Mouse (Mus musculus): ENCODE data around the gene Bpifa3. TPM values are rescaled to one million over a fixed set of nuclear protein-coding genes. Genes with fewer than 3 reads are reported as not detected.

Bpifa3 gene
- not detected in 2 replicates for polyA plus RNA-seq (2014; fragmentation: Nextera tagmentation; extraction: Ambion mirVana)

GRCm38 (mm10) chr2:154130120-154130519 is at the start of gene Bpifa3:
Gene Bpifa3, plus strand, starts transcription at chr2:154130336.
- ATAC-seq (ENCODE audit: low FRiP score, low TSS enrichment): no peak

GRCm38 (mm10) chr2:154097734-154098133 is 32.4 kb upstream of the Bpifa3 start:
- no peaks in the 10 kb centered on the region for H3K4me1 ChIP-seq (ENCODE audit: control insufficient read depth, insufficient read depth, low read length)
- no peaks in the 10 kb centered on the region for H3K36me3 ChIP-seq (ENCODE audit: control insufficient read depth, insufficient read depth, low read length)
- no peak overlapping the region for H3K27ac ChIP-seq (ENCODE audit: low read depth, low read length)
- H3K4me2 ChIP-seq (replicated peaks; ENCODE audit: low read depth, low read length): no peak overlapping the region
- H3K4me3 ChIP-seq (ENCODE audit: low read length): no peak overlapping the region
- H3K9ac ChIP-seq (ENCODE audit: low read depth, low read length): no peak overlapping the region
- H3K27me3 ChIP-seq (ENCODE audit: control insufficient read depth, insufficient read depth, low read length): no peaks in the 10 kb centered on the region
- 42% methylated on average over 1 of the region's 1 CpGs for WGBS
- H3K9me3 ChIP-seq (ENCODE audit: control insufficient read depth, low read length): no peaks in the 10 kb centered on the region
- ATAC-seq (ENCODE audit: low FRiP score, low TSS enrichment): no peak

More at GRCm38 (mm10) chr2:154130120-154130519, at the start of gene Bpifa3:
- H3K9me3 ChIP-seq (ENCODE audit: control insufficient read depth, low read length): no peaks in the 10 kb centered on the region; the same call in 1 of the 2 replicates
- WGBS: 81% methylated on average over 2 of the region's 2 CpGs
- no peaks in the 10 kb centered on the region for H3K27me3 ChIP-seq (ENCODE audit: control insufficient read depth, insufficient read depth, low read length)
- H3K4me1 ChIP-seq (ENCODE audit: control insufficient read depth, insufficient read depth, low read length): no peaks in the 10 kb centered on the region
- no peak within 1 kb of the TSS for H3K4me3 ChIP-seq (ENCODE audit: low read length)
- no peak within 1 kb of the TSS for H3K27ac ChIP-seq (ENCODE audit: low read depth, low read length)
- H3K4me2 ChIP-seq (replicated peaks; ENCODE audit: low read depth, low read length): no peak within 1 kb of the TSS
- H3K36me3 ChIP-seq (ENCODE audit: control insufficient read depth, insufficient read depth, low read length): no peaks in the 10 kb centered on the region
- H3K9ac ChIP-seq (ENCODE audit: low read depth, low read length): no peak within 1 kb of the TSS

- Histone ChIP-seq H3K9ac (ENCODE audit: low read depth, low read length) (no peak overlapping the region), H3K9me3 (ENCODE audit: control insufficient read depth, low read length) (no peaks in the 10 kb centered on the region), H3K4me3 (ENCODE audit: low read length) (no peak overlapping the region), H3K27ac (ENCODE audit: low read depth, low read length) (no peak overlapping the region), H3K4me2 (replicated peaks; ENCODE audit: low read depth, low read length) (no peak overlapping the region), H3K4me1 (ENCODE audit: control insufficient read depth, insufficient read depth, low read length) (no peaks in the 10 kb centered on the region), H3K27me3 (ENCODE audit: control insufficient read depth, insufficient read depth, low read length) (no peaks in the 10 kb centered on the region), H3K36me3 (ENCODE audit: control insufficient read depth, insufficient read depth, low read length) (no peaks in the 10 kb centered on the region)
- ATAC-seq (ENCODE audit: low FRiP score, low TSS enrichment): no peak
- 74% methylated on average over 3 of the region's 3 CpGs for WGBS
These were observed 12.8 kb upstream of the Bpifa3 start for GRCm38 (mm10) chr2:154117381-154117780.

DNA sequence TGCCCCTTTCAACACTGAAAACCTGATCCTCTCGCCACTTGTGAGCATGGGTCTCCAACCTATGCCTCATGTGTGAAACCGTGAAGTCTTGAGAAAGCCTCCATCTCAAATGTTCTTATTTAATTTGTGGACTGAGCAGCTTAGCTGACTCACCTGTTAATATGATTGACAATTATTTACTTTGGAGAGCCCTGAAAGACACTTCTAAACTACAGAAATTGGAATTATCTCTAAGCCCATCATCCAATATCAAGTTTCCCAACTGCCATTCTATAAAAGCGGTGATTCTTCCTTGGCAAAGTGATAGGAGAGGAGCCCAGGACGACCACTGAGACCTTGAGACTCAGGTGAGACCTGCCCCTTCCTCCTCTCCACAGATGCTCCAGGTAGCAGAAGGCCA is 12.4 kb downstream of the Bpifa3 start, which contains the start of gene Bpifa1:
Gene Bpifa1, plus strand, starts transcription at position 301 of the 400 bp plus-strand sequence.
- no peak for ATAC-seq (ENCODE audit: low FRiP score, low TSS enrichment)

DNA sequence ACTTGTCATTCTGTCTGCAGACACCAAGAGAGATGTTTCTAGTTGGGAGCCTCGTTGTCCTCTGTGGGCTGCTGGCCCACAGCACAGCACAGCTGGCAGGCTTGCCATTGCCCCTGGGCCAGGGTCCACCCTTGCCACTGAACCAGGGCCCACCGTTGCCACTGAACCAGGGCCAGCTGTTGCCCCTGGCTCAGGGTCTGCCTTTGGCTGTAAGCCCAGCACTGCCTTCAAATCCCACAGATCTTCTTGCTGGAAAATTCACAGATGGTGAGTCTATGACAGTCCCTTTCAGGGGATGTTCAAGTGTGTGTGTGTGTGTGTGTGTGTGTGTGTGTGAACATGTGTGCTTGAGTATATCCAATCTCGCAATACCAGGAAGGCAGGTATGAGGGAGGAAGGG is 13.6 kb downstream of the Bpifa3 start:
- ATAC-seq (ENCODE audit: low FRiP score, low TSS enrichment): no peak
- no peaks in the 10 kb centered on the region for H3K4me1 ChIP-seq (ENCODE audit: control insufficient read depth, insufficient read depth, low read length)
- H3K27ac ChIP-seq (ENCODE audit: low read depth, low read length): no peak overlapping the region
- H3K9me3 ChIP-seq (ENCODE audit: control insufficient read depth, low read length): no peaks in the 10 kb centered on the region
- H3K4me3 ChIP-seq (ENCODE audit: low read length): no peak overlapping the region
- WGBS: 79% methylated on average over 3 of the region's 3 CpGs
- no peak overlapping the region for H3K4me2 ChIP-seq (replicated peaks; ENCODE audit: low read depth, low read length)
- no peak overlapping the region for H3K9ac ChIP-seq (ENCODE audit: low read depth, low read length)
- no peaks in the 10 kb centered on the region for H3K36me3 ChIP-seq (ENCODE audit: control insufficient read depth, insufficient read depth, low read length)
- H3K27me3 ChIP-seq (ENCODE audit: control insufficient read depth, insufficient read depth, low read length): no peaks in the 10 kb centered on the region

More for the DNA sequence above, 12.4 kb downstream of the Bpifa3 start, which contains the start of gene Bpifa1:
- H3K27me3 ChIP-seq (ENCODE audit: control insufficient read depth, insufficient read depth, low read length): no peaks in the 10 kb centered on the region
- H3K36me3 ChIP-seq (ENCODE audit: control insufficient read depth, insufficient read depth, low read length): no peaks in the 10 kb centered on the region
- H3K4me3 ChIP-seq (ENCODE audit: low read length): no peak within 1 kb of the TSS
- H3K27ac ChIP-seq (ENCODE audit: low read depth, low read length): no peak within 1 kb of the TSS
- H3K4me2 ChIP-seq (replicated peaks; ENCODE audit: low read depth, low read length): no peak within 1 kb of the TSS
- 74% methylated on average over 4 of the region's 4 CpGs for WGBS
- no peaks in the 10 kb centered on the region for H3K4me1 ChIP-seq (ENCODE audit: control insufficient read depth, insufficient read depth, low read length)
- H3K9me3 ChIP-seq (ENCODE audit: control insufficient read depth, low read length): no peaks in the 10 kb centered on the region
- H3K9ac ChIP-seq (ENCODE audit: low read depth, low read length): no peak within 1 kb of the TSS

DNA sequence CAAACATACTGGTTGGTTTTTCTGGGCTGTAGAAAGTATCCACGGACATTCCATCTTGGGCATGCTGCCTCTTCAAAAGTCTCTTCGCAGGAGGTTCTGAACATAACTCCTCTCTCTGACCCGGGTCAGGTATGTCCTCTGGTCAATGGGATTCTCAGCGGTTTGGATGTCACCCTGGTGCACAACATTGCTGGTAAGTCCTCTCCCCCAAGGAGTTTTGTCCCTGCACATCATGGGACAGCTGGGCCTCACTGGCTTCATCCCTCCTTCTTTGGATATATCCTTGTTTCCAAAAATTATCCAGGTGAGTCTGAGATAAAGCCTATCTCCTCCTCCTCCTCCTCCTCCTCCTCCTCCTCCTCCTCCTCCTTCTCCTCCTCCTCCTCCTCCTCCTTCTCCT is 17.4 kb downstream of the Bpifa3 start:
- Histone ChIP-seq H3K4me2 (replicated peaks; ENCODE audit: low read depth, low read length) (no peak overlapping the region), H3K9me3 (ENCODE audit: control insufficient read depth, low read length) (no peaks in the 10 kb centered on the region), H3K4me3 (ENCODE audit: low read length) (no peak overlapping the region), H3K9ac (ENCODE audit: low read depth, low read length) (no peak overlapping the region), H3K4me1 (ENCODE audit: control insufficient read depth, insufficient read depth, low read length) (no peaks in the 10 kb centered on the region), H3K27ac (ENCODE audit: low read depth, low read length) (no peak overlapping the region), H3K36me3 (ENCODE audit: control insufficient read depth, insufficient read depth, low read length) (no peaks in the 10 kb centered on the region), H3K27me3 (ENCODE audit: control insufficient read depth, insufficient read depth, low read length) (no peaks in the 10 kb centered on the region)
- 77% methylated on average over 4 of the region's 4 CpGs for WGBS
- ATAC-seq (ENCODE audit: low FRiP score, low TSS enrichment): no peak

- no peak overlapping the region for H3K27ac ChIP-seq (ENCODE audit: low read depth, low read length)
- H3K9ac ChIP-seq (ENCODE audit: low read depth, low read length): no peak overlapping the region
- H3K27me3 ChIP-seq (ENCODE audit: control insufficient read depth, insufficient read depth, low read length): no peaks in the 10 kb centered on the region
- whole genome bisulfite sequencing: 41% methylated on average over 3 of the region's 3 CpGs
- no peak for ATAC-seq (ENCODE audit: low FRiP score, low TSS enrichment)
- H3K4me3 ChIP-seq (ENCODE audit: low read length): no peak overlapping the region
- H3K4me2 ChIP-seq (replicated peaks; ENCODE audit: low read depth, low read length): no peak overlapping the region
- H3K36me3 ChIP-seq (ENCODE audit: control insufficient read depth, insufficient read depth, low read length): no peaks in the 10 kb centered on the region
- no peaks in the 10 kb centered on the region for H3K4me1 ChIP-seq (ENCODE audit: control insufficient read depth, insufficient read depth, low read length)
- peaks cover 3% of the 10 kb centered on the region; the same call in 1 of the 2 replicates for H3K9me3 ChIP-seq (ENCODE audit: control insufficient read depth, low read length)
These were observed 28.3 kb downstream of the Bpifa3 start for GRCm38 (mm10) chr2:154158433-154158832.

- Histone ChIP-seq H3K9me3 (ENCODE audit: control insufficient read depth, low read length) (peaks cover 3% of the 10 kb centered on the region; the same call in 1 of the 2 replicates), H3K4me2 (replicated peaks; ENCODE audit: low read depth, low read length) (no peak within 1 kb of the TSS), H3K27ac (ENCODE audit: low read depth, low read length) (no peak within 1 kb of the TSS), H3K4me1 (ENCODE audit: control insufficient read depth, insufficient read depth, low read length) (no peaks in the 10 kb centered on the region), H3K4me3 (ENCODE audit: low read length) (no peak within 1 kb of the TSS), H3K9ac (ENCODE audit: low read depth, low read length) (no peak within 1 kb of the TSS), H3K36me3 (ENCODE audit: control insufficient read depth, insufficient read depth, low read length) (no peaks in the 10 kb centered on the region), H3K27me3 (ENCODE audit: control insufficient read depth, insufficient read depth, low read length) (no peaks in the 10 kb centered on the region)
- no peak for ATAC-seq (ENCODE audit: low FRiP score, low TSS enrichment)
- WGBS: 79% methylated on average over 8 of the region's 8 CpGs
These were observed 32.2 kb downstream of the Bpifa3 start, which contains the start of gene Bpifa5 for GRCm38 (mm10) chr2:154162307-154162706. Gene Bpifa5, plus strand, starts transcription at chr2:154162607.

GRCm38 (mm10) chr2:154163306-154163705 is 33.2 kb downstream of the Bpifa3 start:
- Histone ChIP-seq H3K4me3 (ENCODE audit: low read length) (no peak overlapping the region), H3K36me3 (ENCODE audit: control insufficient read depth, insufficient read depth, low read length) (no peaks in the 10 kb centered on the region), H3K4me2 (replicated peaks; ENCODE audit: low read depth, low read length) (no peak overlapping the region), H3K9ac (ENCODE audit: low read depth, low read length) (no peak overlapping the region), H3K27me3 (ENCODE audit: control insufficient read depth, insufficient read depth, low read length) (no peaks in the 10 kb centered on the region), H3K9me3 (ENCODE audit: control insufficient read depth, low read length) (peaks cover 3% of the 10 kb centered on the region; the same call in 1 of the 2 replicates), H3K27ac (ENCODE audit: low read depth, low read length) (no peak overlapping the region), H3K4me1 (ENCODE audit: control insufficient read depth, insufficient read depth, low read length) (no peaks in the 10 kb centered on the region)
- 90% methylated on average over 5 of the region's 5 CpGs for WGBS
- no peak for ATAC-seq (ENCODE audit: low FRiP score, low TSS enrichment)
